Comparison of ENCODE assay signal across 37 mouse cellular contexts in the genomic region with DNA sequence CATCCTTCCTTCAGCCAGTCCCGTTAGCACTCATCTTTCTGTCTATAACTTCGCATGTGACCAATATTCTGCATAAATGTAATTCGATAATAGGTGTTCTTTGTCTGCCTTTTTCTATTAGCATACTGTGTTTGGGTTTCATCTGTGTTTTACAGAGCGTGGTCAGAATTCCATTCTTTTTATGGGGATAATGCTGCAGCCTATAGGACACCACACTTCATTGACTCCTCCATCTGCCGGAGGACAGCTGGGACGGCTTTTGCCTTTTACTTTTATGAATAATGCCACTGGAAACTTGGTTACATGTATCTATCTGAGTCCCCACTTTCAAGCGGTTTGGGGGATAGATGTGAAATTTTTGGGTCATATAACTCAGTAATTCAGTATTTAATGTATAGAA. TPM values are rescaled to one million over a fixed set of nuclear protein-coding genes. Genes with fewer than 3 reads are reported as not detected.
"Had no signal": no experiment of that assay in that cellular context is flagged by ENCODE, and none has a peak within 500 bp of the region (broad histone marks: within the 10 kb centered on the region; RNA-seq: fewer than 3 reads in every experiment).

No protein-coding gene starts in this region.

- H3K9ac ChIP-seq: limb, embryonic 12.5 days; limb, embryonic 15.5 days; liver, embryonic 12.5 days; liver, embryonic 13.5 days; liver, embryonic 14.5 days; liver, embryonic 15.5 days; liver, postnatal 0 days; lung, embryonic 14.5 days; lung, embryonic 15.5 days; midbrain, embryonic 12.5 days; midbrain, embryonic 13.5 days; midbrain, embryonic 15.5 days; neural tube, embryonic 12.5 days had no signal

- DNase-seq: left cerebral cortex, postnatal 4 days; liver; liver, embryonic 13.5 days; liver, postnatal 0 days; lung, adult 18-20 months; lung, adult 2 months; lung, embryonic 14.5 days; lung, postnatal 10 days; lung, postnatal 14 days; lung, postnatal 36 days; lung, postnatal 4 days; midbrain, embryonic 14.5 days had no signal

- H3K27me3 ChIP-seq: limb, embryonic 12.5 days; limb, embryonic 15.5 days; liver, embryonic 12.5 days; liver, embryonic 13.5 days; liver, embryonic 15.5 days; lung, embryonic 15.5 days; megakaryocyte, embryonic 14.5 days; midbrain, embryonic 12.5 days; midbrain, embryonic 13.5 days; midbrain, embryonic 15.5 days; neural tube, embryonic 12.5 days had no signal

- ATAC-seq: liver, embryonic 12.5 days; liver, postnatal 0 days; lung, postnatal 0 days; midbrain, embryonic 13.5 days; midbrain, embryonic 15.5 days; midbrain, embryonic 16.5 days had no signal

- H3K4me1 ChIP-seq: limb, embryonic 12.5 days; limb, embryonic 15.5 days; liver, embryonic 13.5 days; liver, embryonic 15.5 days; lung, embryonic 15.5 days; midbrain, embryonic 10.5 days; midbrain, embryonic 12.5 days; midbrain, embryonic 13.5 days; midbrain, embryonic 15.5 days; neural tube, embryonic 12.5 days had no signal

- H3K4me2 ChIP-seq: limb, embryonic 12.5 days; limb, embryonic 15.5 days; liver, embryonic 11.5 days; liver, embryonic 12.5 days; liver, embryonic 13.5 days; liver, embryonic 15.5 days; lung, embryonic 14.5 days; lung, embryonic 15.5 days; midbrain, embryonic 11.5 days; midbrain, embryonic 12.5 days; midbrain, embryonic 13.5 days; midbrain, embryonic 15.5 days; neural tube, embryonic 12.5 days had no signal

- H3K27ac ChIP-seq: left cerebral cortex, adult 2 months; limb, embryonic 12.5 days; limb, embryonic 15.5 days; liver, embryonic 12.5 days; liver, embryonic 13.5 days; liver, embryonic 14.5 days; liver, embryonic 15.5 days; lung, embryonic 15.5 days; macrophage; midbrain, embryonic 10.5 days; midbrain, embryonic 12.5 days; midbrain, embryonic 13.5 days; midbrain, embryonic 15.5 days; neural tube, embryonic 12.5 days had no signal

- H3K36me3 ChIP-seq: limb, embryonic 12.5 days; limb, embryonic 15.5 days; liver, embryonic 12.5 days; liver, embryonic 13.5 days; liver, embryonic 15.5 days; lung, embryonic 15.5 days; midbrain, embryonic 10.5 days; midbrain, embryonic 12.5 days; midbrain, embryonic 13.5 days; midbrain, embryonic 15.5 days; neural tube, embryonic 12.5 days had no signal

- H3K4me3 ChIP-seq: left cerebral cortex, adult 2 months; limb, embryonic 12.5 days; limb, embryonic 15.5 days; liver, embryonic 12.5 days; liver, embryonic 13.5 days; liver, embryonic 15.5 days; lung, embryonic 15.5 days; megakaryocyte, embryonic 14.5 days; midbrain, embryonic 10.5 days; midbrain, embryonic 12.5 days; midbrain, embryonic 13.5 days; midbrain, embryonic 15.5 days; myocyte; neural tube, embryonic 12.5 days had no signal

- H3K9me3 ChIP-seq: limb, embryonic 12.5 days; limb, embryonic 15.5 days; liver, embryonic 12.5 days; liver, embryonic 13.5 days; liver, embryonic 15.5 days; lung, embryonic 15.5 days; megakaryocyte, embryonic 14.5 days; midbrain, embryonic 10.5 days; midbrain, embryonic 12.5 days; midbrain, embryonic 13.5 days; midbrain, embryonic 15.5 days; neural tube, embryonic 12.5 days had no signal

RNA-seq across cellular contexts. Expression of a gene that starts 49.5 kb away (rescaled TPM):
- polyA plus RNA-seq: limb, embryonic 12.5 days; limb, embryonic 15.5 days; liver, adult 2 months; liver, embryonic 11.5 days; liver, embryonic 12.5 days; liver, embryonic 13.5 days; liver, embryonic 14.5 days; liver, embryonic 15.5 days; liver, embryonic 16.5 days; liver, postnatal 0 days; lung, adult 2 months; lung, embryonic 14.5 days; lung, embryonic 15.5 days; lung, embryonic 16.5 days; lung, postnatal 0 days; midbrain, embryonic 11.5 days; midbrain, embryonic 12.5 days; midbrain, embryonic 13.5 days; midbrain, embryonic 14.5 days; midbrain, embryonic 15.5 days; midbrain, postnatal 0 days; myocyte; neural tube, embryonic 11.5 days; neural tube, embryonic 12.5 days had no signal

RNA-seq across cellular contexts. Expression of a gene that starts 56.5 kb away (rescaled TPM):
- polyA plus RNA-seq: limb, embryonic 11.5 days; limb, embryonic 15.5 days; liver, adult 2 months; liver, embryonic 11.5 days; liver, embryonic 12.5 days; liver, embryonic 13.5 days; liver, embryonic 14.5 days; liver, embryonic 16.5 days; lung, adult 2 months; lung, embryonic 15.5 days; lung, embryonic 16.5 days; macrophage; midbrain, embryonic 11.5 days; midbrain, embryonic 12.5 days; midbrain, embryonic 13.5 days; midbrain, embryonic 15.5 days; midbrain, embryonic 16.5 days; myocyte; neural tube, embryonic 11.5 days; neural tube, embryonic 12.5 days had no signal
